Mouse (Mus musculus) kidney, postnatal 10 days (tissue): ENCODE results near the gene Hipk2.

Experiments
- DNase-seq: peaks from one replicate; pipeline ENCODE4 v3.0.0; 2021; ENCODE audit warnings: mixed read lengths

The Hipk2 gene

DNA sequence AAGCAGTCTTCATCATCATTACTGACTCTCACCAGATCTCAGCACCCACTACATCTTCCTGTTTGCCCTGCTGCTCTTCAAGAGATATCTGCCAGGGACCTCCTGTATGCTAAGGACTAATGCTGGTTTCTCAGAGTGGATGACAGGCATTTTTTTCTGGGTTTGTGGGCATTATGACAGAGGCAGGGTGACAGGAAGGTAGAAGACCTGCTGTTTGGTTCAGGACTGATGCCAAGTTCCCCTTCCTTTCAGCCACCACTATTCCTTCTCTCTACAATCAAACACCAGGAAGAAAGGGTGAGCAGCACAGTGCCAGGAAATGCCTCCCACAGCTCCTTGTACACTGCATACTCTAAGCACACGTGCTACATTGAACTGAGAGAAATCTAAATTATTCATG, 90.2 kb downstream of the Hipk2 start:
- no peak for DNase-seq

DNA sequence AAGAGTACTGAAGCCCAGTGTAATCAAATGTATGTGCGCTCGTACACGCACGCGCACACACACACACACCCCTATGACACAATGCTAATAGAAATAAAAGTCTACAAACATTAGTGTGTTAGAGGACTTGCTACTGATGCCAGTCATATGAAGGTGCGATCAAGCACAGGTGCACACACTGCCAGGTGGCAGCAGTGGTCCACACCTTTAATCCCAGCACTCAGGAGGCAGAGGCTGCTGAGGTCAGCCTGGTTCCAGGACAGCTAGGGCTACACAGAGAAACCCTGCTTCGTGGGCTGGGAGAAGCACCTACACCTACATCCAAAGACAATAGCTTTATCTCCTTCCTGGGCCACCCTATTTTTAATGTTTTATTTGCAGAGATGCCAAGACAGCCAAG, 96.6 kb downstream of the Hipk2 start:
- DNase-seq = no peak

DNA sequence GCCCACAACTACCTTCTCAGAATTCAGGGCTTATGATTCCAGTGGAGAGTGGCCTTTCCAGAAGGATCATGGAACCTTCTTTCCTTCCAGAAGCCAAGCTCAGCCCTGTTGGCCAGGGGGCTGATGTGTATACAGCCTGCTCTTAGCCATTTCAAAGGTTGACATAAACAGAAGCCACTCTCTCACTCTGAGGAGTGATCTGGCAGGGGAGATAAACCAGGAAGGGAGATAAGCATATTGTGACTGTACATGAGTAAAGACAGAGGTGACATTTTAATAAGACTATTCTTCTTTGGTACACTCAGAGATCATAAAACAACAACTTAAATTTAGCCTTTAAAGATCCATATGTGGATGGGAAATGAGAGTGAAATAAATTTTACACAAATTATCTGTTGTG, 97.1 kb downstream of the Hipk2 start:
- no peak for DNase-seq

DNA sequence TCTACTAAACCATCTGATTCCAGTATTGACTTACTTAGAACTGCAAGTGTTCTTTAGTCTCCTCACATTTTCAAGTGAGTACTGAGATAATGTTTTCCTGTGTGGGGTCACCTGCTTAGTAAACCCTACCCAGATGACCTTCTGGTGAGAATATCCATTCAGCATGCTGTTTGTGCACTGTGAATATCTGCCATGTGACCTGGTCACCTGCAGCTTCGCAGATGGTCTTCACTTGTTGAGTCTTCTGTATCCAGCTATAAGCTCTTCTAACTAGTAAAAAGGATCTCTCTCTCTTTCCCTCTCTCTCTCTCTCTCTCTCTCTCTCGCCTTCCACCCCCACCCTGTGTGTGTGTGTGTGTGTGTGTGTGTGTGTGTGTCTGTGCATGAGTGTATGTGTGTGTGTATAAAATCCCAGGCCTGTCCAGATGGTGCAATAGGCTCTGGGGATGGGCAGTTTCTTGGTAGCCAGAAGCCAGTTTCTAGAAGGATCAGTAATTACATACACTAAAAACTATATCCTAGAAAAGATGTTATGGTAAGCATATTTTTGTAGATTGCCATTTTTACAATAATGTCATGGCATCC, 99.9 kb downstream of the Hipk2 start:
- no peak for DNase-seq

DNA sequence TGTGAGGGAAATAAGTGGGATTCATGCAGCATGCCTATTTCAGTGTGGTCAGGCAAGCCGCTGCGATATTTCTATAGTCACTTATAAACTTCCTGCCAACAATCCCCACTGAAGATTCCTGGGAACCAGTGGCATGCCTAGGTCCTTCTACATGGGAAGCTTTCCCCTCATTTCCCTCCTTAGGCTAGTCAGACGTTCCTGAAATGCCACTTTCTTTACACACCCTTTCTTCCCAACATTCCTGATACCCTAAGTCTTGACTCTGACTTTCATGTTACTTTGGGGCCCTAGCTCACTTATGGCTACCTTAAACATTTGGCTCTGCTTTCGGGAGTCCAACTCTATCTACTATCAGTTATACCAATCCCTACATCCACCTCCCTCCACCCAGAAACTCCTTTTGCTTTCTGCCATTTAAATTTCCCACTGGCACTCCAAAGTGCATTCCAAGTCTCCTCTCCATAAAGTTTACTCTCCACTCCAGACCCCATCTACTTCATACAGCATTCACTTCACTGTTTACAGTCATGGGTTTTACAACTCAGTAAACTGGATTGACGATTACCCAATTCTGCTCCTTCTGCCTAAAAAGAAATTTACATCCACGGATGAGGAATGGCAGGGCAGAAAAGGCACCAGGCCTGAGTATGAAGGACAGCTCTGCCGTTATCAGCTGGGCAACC, 103.0 kb downstream of the Hipk2 start:
- DNase-seq = no peak

DNA sequence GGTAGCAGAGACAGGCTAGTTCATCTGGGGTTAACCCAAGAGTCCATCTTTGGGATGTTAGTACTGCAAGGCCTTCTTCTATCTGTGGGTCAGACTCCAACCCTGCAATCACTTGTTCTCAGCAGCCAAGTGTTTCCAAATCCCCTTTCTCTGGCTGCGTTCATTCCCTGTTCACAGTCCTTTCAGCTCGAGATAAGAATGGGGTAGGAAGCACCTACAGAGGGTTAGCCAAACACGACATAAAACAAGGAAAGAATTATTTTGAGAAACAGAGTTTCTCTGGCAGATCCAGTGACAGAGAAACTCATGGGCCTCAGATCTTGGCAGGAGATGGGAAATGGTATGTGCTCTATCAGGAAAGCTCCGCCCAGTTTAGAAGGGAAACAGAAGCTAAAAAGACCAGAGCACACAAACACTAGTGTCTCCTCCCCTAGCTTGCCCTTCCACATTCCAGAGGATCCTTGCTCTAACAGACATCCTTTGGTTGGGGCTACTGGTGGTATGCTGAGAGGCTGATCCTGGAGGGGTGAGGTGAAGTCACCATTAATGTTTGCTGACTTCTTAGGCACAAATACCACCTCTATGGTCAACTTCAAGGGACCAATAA, 104.8 kb downstream of the Hipk2 start:
- DNase-seq = no peak

DNA sequence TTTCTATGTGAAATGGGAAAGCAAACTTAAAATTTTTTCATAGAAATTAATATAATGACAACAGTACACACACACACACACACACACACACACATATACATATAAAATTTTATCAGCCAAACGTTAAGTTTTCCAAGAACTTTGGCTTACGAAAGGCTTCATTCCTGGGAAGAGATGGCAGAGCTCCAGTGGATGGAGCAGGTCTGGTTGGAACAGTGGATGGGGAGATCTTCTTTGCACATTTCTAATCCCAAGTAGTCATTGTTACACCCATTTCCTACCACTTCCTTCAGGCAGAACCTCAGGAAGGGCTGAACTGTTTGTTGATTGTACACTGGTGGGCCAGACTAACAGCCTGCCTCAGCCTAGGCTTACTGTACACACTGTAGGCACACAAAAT, 106.3 kb downstream of the Hipk2 start:
- DNase-seq = no peak

DNA sequence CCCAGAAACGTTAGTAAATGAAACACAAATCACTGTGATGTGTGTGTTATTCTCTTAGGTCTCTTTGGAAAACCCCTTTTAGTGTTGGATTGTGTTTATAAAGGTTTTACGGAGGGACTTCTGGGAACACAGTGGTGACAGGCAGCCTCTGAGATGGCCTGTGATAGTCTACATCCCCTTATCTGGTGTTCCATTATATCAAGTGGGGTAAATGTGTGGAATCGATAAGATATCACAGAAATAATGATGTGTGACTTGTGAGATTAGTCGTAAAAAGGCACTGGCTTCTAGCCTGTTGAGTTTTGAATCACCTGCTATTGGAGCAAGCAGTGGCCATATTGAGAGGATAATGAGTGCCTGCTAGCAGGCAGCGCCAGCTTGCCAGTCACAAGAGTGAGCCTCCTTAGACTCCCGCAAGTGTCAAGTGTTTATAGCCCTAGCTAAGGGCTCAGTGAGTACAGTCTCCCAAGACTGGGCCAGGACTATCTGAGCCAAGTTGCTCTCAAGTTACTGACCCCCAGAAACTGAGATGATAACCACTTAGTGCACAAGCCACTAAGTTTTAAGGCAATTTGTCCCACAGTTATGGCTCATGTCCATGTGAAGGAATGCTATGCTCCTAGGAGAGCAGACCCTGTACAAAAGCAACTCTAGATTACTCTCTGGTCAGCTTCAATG, 113.2 kb downstream of the Hipk2 start:
- no peak for DNase-seq

DNA sequence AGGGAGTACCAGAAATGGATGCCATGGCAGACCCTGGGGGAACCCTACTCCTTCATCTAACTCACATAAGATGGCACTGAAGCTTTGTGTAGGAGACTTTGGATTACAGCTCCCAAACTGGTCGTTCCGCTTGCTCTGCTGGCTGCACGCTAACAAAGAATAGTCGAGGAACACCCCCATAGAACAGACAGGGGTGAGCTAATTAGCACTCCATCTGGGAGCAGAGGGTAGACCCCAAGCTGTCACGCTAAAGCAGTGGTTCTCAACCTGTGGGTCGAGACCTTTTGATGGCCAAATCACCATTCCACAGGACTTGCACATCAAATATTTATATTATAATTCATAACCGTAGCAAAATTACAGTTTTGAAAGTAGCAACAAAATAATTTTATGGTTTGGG, 114.0 kb downstream of the Hipk2 start:
- no peak for DNase-seq

DNA sequence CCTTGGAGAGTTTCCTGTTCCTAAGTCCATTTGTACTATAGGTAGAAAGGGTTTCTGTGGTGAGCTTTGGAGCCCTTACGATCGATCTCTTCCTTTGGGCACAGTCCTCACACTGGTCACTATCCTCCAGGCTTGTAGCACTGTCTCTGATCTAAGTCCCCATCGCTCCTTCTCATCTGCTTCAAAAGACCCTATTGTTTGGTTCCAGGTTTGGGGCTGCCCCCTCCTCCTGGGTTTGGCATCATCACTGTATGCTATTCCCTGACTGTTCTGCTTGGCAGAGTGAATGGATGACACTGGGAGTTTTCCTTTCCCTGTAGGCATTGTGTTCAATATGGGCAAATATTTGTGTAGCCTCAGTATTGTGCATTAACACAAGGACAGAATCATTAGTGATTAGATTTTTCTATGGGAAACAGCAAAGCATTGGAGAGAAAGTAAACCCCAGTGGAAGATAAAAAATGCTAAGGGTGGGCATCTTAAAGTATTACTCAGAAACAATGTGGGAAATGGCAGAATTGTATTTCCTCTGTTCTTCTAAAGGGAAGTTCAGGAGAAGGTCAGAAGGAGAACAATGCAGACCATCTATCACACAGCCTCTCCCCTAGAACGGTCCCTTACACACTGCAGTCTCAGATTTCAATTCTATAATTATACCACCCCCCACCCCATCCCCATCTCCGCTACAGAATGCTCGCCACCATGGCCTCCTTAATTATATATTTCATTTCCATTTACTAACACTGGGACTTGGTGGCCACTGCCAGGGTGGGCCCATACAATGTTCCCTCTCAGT, 114.9 kb downstream of the Hipk2 start:
- DNase-seq = no peak

DNA sequence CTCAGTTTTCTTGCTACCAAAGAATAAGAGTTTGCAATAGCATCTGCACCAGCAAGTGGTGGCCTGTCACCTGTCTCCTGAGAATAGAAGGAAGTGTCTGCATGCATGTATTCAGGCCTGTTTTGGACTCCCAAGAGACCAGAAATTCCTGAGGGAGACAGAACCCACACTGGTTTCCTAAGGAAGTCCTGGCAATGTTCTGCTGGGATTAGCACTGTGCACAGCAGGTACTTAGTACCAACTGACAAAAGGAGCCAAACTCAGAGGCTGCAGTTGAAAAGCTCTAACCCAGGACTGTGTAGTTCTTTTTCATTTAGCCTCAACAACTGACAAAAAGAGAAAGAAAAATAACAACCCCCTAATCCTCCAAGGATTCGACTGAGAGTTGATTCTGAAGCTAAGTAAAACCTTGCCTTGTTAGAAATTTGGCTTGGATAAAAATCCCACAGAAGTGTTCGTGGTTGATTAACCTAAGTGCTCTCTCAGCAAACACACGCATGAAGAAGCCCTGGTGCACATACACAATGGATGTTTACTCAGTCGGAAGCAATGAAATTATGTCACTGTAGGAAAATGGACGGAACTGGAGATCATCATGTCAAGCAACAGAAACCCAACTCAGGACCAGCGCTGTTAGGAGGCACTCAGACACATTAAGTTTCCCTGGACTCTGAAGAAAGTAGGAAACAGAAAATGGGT, 115.9 kb downstream of the Hipk2 start:
- DNase-seq = no peak

DNA sequence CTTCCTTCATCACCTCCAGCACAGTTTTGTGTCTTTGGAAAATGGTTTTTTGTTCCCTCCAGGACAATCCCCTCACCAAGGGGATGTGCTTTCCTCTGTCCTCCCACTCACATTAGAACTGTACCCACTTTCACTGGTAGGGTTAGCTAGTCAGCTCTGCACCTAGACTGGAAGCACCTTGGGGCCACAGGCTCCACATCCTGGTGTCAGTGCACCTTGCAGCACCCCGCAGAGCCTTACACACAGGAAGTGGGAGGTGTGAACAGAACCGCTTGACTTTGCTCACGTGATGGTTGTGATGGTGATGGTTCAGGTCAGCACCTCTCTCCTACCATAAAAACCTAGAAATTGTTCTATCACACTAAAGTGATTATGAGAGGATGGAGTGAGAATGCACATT, 116.8 kb downstream of the Hipk2 start:
- DNase-seq = no peak

DNA sequence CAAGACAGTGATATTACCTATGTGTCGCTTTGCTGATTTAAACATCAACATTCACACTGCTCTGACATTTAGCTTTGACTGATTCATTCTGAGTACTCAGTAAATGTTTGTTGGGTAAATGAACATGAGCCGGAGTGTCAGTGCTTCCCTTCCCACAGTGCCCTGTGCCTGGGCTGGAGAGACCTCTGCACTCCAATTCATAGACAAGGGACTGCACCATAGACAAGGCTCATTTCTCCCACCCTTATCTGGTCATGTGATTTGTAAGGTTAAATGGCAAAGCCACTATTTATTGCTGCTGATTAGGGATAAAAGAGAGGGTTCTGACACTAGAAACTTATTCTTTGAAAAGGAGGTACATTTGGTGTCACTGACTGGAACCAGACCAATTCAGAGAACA, 118.4 kb downstream of the Hipk2 start:
- DNase-seq = no peak

DNA sequence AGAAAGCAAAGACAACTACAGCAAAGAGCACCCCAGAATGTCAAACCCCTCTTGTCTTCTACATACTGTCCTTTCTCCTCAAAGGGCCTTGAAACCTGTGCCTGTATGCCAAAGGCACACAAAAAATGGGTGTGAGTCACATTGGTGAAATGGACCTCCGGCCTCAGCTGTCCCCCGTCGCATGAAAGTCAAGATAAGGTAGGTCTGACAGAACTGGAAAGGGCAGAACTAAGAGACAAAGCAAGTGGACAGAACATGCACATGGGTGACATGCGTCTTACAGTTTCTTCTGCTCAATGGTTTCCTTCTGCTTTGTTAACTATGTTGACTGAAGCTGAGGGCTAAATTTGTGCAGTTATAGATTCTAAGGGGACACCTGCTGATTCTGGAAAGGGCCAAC, 119.0 kb downstream of the Hipk2 start:
- DNase-seq = no peak

DNA sequence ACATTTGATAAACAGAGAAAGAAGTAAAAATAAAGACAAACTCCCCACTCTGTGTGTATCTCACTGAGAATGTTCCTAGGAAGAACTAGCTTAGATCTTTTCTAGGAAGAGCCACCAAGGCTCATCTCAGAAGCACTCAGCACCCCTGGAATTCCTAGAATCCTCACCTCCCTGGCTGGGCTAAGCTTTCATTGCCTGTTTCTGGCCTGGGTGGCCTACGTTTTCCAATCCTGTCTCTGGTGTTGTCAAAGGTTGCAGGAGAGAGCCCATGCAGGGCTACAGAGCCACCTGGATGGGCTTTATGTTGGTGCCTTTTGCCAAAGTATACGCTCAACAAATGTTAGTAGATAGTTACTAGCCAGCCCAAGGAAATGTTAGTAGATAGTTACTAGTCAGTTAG, 120.0 kb downstream of the Hipk2 start:
- DNase-seq = no peak

DNA sequence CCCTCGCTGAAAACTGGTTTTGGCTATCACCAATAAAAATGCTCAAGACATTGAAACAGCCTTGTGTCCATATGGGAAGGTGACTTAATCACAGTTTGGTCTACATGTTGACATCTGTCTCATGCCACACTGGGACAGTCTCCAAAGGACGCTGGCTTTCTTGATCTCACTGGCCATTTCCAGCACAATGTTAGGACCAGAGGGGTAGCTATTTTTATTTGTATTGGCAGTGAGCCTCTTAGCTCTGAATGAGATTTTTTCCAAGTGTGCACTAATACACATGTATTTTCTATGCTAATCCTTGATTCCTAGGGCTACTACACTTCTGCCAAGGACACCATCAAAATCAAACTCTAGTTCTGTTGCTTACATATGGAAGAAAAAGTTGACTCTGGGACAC, 120.8 kb downstream of the Hipk2 start:
- no peak for DNase-seq

DNA sequence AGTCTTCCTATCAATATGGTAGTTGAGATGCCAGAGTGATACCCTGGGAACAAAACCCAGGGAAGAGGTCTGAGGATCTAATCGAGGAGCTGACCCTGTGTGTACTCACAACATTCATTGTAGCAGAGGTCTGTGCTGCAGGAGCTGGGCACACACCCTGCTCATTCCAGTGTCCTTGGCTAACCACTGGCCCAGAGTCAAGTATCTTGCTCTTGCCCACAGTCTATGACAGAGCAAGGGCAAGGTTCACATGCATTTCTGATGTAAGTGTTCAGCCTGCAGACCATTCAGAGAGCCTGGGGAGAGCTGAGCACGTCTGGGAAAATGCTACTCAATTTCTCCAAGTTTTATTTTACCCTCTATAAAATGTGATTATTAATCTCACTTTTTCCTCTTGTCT, 122.2 kb downstream of the Hipk2 start:
- peak; percentile 58 for DNase-seq

DNA sequence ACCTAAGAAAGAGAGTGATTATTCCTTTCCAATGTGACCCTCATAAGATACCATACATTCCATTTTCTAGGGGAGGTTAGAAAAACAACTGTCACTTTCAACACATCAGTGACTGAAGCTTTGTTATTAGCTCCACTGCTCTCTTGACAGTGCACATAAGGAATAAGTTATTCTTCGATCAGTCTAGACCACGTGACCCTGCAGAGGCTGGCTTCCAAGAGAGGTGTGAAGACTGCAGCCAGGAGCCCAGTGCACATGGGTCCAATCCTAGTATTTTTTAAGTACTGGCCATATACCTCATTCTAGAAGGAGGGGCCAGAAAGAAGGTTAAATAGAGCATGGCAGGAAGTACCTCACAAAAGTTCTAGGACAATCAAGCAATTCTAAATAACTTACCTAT, 122.9 kb downstream of the Hipk2 start:
- no peak for DNase-seq

DNA sequence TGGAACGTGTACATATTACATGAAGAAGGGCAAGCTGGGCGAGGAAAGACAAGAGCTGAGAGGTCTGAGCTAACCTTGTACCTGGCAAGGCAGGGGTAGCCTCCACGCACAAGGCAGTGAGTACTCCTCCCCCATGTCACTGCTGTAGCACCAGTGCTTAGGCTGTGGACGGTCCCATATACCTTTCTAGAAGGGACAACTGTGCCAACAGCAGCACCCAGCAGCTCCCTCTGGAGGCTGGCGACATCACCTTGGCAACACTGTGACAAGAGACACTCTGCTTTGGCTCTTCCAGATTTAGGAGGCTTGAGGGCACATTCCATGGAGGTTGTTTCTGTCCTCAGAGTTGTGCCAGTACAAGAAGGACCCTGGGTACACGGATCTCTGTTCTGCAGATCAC, 123.5 kb downstream of the Hipk2 start:
- no peak for DNase-seq

DNA sequence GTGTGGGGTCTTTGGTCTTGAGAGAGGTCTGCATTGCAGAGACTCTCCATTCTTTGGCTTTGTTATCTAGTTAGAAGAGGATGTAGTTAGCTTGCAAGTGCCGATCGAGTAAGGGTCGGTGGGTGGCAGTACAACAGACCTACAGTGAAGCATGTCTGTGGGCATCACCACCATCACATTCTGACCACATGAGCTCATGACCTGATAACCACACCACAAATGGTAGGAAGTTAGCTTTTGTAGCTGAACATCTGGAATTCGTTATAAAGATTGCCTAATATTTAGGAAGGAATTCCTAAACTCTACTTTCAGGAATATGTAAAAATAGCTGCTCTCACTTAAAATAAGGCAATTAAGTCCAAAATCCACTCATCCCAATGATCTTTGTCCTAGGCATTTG, 127.9 kb downstream of the Hipk2 start:
- no peak for DNase-seq

DNA sequence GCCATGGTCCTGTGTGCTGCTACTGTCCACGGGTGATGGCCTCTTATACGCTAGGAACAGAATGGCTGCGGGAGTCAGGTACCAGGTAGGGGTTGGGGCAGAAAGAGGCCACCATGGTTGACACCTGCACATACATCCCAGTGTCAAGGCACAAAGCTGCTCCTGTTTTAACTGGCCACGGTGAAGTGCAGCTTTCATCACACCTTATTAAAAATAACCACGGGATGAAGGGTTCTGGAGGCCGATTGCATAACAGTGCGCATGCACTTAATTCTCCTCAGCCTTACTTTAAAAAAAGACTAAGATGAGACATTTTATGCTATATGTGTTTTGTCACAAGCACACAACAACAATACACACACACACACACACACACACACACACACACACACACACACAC, 132.6 kb downstream of the Hipk2 start:
- DNase-seq = no peak

DNA sequence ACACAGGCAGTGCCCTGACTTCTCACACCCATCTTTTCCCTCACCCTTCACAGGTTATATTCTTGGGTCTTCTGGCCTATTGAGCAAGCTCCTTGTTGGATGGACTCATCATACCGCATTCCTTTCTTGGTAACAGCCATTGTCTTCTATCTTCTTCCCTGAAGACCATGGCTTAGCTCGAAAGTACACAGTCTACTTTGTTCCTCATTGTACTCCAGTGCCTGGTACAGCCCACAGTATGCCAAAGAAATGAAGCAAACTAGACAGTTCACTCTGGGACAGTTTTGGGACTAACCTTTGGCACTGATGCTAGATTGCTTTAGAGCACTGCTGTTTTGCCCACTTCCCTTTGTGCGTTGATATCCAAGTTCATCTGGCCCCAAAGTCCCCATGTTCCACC, 133.5 kb downstream of the Hipk2 start:
- no peak for DNase-seq

DNA sequence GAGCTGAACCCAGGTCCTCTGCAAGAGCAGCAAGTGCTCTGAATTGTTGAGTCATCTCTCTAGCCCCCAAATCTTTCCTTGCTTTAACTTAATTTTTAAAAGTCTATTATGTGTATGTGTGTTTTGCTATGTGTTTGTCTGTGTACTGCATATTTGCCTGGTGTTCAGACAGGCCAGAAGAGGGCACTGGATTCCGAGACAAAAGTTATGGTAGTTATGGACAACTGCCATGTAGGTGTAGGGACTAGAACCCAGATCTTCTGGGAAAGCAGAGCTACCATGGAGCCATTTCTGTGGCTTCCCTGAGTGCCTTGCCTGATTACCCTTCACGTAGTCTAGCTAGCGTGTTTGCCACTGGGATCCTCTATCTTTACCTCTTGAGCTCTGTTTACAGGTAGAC, 134.9 kb downstream of the Hipk2 start:
- no peak for DNase-seq
